Mouse (Mus musculus): ENCODE results near the gene Zc2hc1c.

DNA sequence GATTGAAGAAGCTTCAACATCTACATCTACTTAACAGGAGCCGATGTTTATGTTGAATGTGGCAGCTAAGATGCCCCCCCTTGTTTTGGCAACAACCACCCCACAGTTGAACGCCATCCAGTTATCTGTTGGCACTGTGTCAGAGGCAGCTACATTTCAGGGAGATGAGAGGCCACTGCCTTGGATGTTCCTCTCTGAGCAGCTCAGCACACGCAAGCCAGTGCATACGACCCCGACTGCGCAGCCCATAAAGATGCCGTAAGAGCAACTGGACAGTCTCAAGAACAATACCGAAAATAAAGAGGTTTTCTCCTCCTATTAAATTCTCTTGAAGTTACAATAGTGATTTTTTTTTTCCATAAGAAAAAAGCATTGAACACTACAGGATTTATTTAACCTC, 23.9 kb upstream of the Zc2hc1c start:
- no peak for TF ChIP-seq CTCF (IDR thresholded peaks at IDR 0.05; ENCODE audit: borderline replicate concordance, insufficient read depth, low read length)
- TF ChIP-seq POLR2A (IDR thresholded peaks at IDR 0.05; ENCODE audit: low read depth, low read length), result no peak
